In genomic region chr8:46547245-46547644, GRCm38 (mm10) we compare ENCODE assay signal across 10 mouse cellular contexts. TPM values are rescaled to one million over a fixed set of nuclear protein-coding genes. Genes with fewer than 3 reads are reported as not detected.
A peak's percentile ranks its signal among the peaks of the same experiment; 100 is the strongest.
DNase-seq lines count a peak whose midpoint lies in the region; ATAC-seq and TF ChIP-seq lines count a peak whose summit lies in the region.
"Had no signal": no experiment of that assay in that cellular context is flagged by ENCODE, and none has a peak within 500 bp of the region (broad histone marks: within the 10 kb centered on the region; RNA-seq: fewer than 3 reads in every experiment).

No protein-coding gene starts in this region.

- H3K4me1 ChIP-seq in E14TG2a.4 (replicated peaks; ENCODE audit: low read depth, low read length) = peaks cover 42% of the 10 kb centered on the region
- 0 out of 2 replicates have a peak, but pooled peaks cover under 1% of the 10 kb centered on the region for H3K4me1 ChIP-seq in heart, embryonic 11.5 days (ENCODE audit: control insufficient read depth, insufficient read depth, low read length)
- H3K4me1 ChIP-seq in liver, adult 2 months (ENCODE audit: control insufficient read depth, insufficient read depth, low read length) = peaks cover 3% of the 10 kb centered on the region

- no peak overlapping the region for H3K4me3 ChIP-seq in E14TG2a.4 (replicated peaks; ENCODE audit: low read length)
- H3K4me3 ChIP-seq in heart, embryonic 11.5 days (ENCODE audit: low read depth, low read length) = no peak overlapping the region
- H3K4me3 ChIP-seq in liver, adult 2 months (ENCODE audit: insufficient read depth, low read depth, low read length) = no peak overlapping the region
- H3K4me3 ChIP-seq: embryonic facial prominence, embryonic 12.5 days had no signal

- peak overlapping the region; percentile 74 for H3K27ac ChIP-seq in heart, embryonic 11.5 days (ENCODE audit: low read depth, low read length)
- peak overlapping the region; percentile 68 for H3K27ac ChIP-seq in liver, adult 2 months (replicated peaks; ENCODE audit: insufficient read depth, low read depth, low read length)
- H3K27ac ChIP-seq: embryonic facial prominence, embryonic 12.5 days; macrophage had no signal

- TF ChIP-seq CTCF in E14TG2a.4 (conservative IDR thresholded peaks at IDR 0.05; ENCODE audit: low read length) = peak; percentile 73
- peak; percentile 36; the same call in 1 of the 2 replicates for TF ChIP-seq CTCF in liver, adult 2 months (IDR thresholded peaks at IDR 0.05; ENCODE audit: low read depth, low read length)

- ATAC-seq in heart, embryonic 11.5 days (replicated peaks; ENCODE audit: insufficient number of reproducible peaks, low FRiP score, low TSS enrichment) = no peak
- no peak for ATAC-seq in activated CD4-positive, CD25-positive, alpha-beta regulatory T cell, adult 4 months

- H3K79me2 ChIP-seq in liver, adult 2 months (ENCODE audit: control insufficient read depth, insufficient read depth, low read length) = no peaks in the 10 kb centered on the region

- H3K9ac ChIP-seq in heart, embryonic 11.5 days (ENCODE audit: low read depth, low read length) = no peak overlapping the region
- H3K9ac ChIP-seq in liver, adult 2 months (ENCODE audit: low read depth, low read length) = 0 out of 2 replicates have a peak overlapping the region, but pooled peaks have one; percentile 18
- H3K9ac ChIP-seq: embryonic facial prominence, embryonic 12.5 days had no signal

- intact Hi-C loops in heart, postnatal 36 days (cut with DNase I) = loop anchor here (1.0 to 10.0 kb wide), 4 partner anchors 75 to 362 kb away; partner anchors contain the start of gene Acsl1

- peak; percentile 52 to 73 for DNase-seq in heart, adult 18-20 months
- no peak for DNase-seq in heart, postnatal 36 days
- DNase-seq in c-Kit-positive CD71-negative TER-119-negative erythroid progenitor cells, embryonic 14.5 days (ENCODE audit: low read depth) = peak; percentile 73
- DNase-seq in liver, adult 2 months (ENCODE audit: extremely low read depth, low read depth, low spot score) = peak; percentile 82
- DNase-seq in retina, postnatal 7 days (ENCODE audit: low read depth, low spot score) = peak; percentile 67

- no peaks in the 10 kb centered on the region for H3K27me3 ChIP-seq in E14TG2a.4 (ENCODE audit: insufficient read depth, low read length)
- no peaks in the 10 kb centered on the region for H3K27me3 ChIP-seq in heart, embryonic 11.5 days (ENCODE audit: control insufficient read depth, insufficient read depth, low read length)
- no peaks in the 10 kb centered on the region for H3K27me3 ChIP-seq in liver, adult 2 months (ENCODE audit: control insufficient read depth, insufficient read depth, low read length)
- H3K27me3 ChIP-seq: embryonic facial prominence, embryonic 12.5 days had no signal

- H3K36me3 ChIP-seq in E14TG2a.4 (ENCODE audit: insufficient read depth, low read length) = no peaks in the 10 kb centered on the region
- H3K36me3 ChIP-seq in heart, embryonic 11.5 days (ENCODE audit: control insufficient read depth, insufficient read depth, low read length) = no peaks in the 10 kb centered on the region
- no peaks in the 10 kb centered on the region for H3K36me3 ChIP-seq in liver, adult 2 months (ENCODE audit: control insufficient read depth, insufficient read depth, low read length)
- H3K36me3 ChIP-seq: embryonic facial prominence, embryonic 12.5 days had no signal

- H3K4me2 ChIP-seq in heart, embryonic 11.5 days = peak overlapping the region; percentile 41
- H3K4me2 ChIP-seq: embryonic facial prominence, embryonic 12.5 days had no signal

- no peak for TF ChIP-seq POLR2A in liver, adult 2 months (IDR thresholded peaks at IDR 0.05; ENCODE audit: extremely low read depth, insufficient read depth, low read length)

- WGBS in heart, embryonic 11.5 days (ENCODE audit: insufficient replicate concordance) = 41% methylated on average over 4 of the region's 4 CpGs
- WGBS in liver, adult 2 months = 13% methylated on average over 4 of the region's 4 CpGs

- H3K9me3 ChIP-seq in E14TG2a.4 (ENCODE audit: low read length) = no peaks in the 10 kb centered on the region
- no peaks in the 10 kb centered on the region for H3K9me3 ChIP-seq in heart, embryonic 11.5 days (replicated peaks; ENCODE audit: control insufficient read depth, low read length)
- H3K9me3 ChIP-seq: embryonic facial prominence, embryonic 12.5 days had no signal

RNA-seq across cellular contexts. Expression of gene Cenpu, which starts 4.6 kb away (rescaled TPM):
- under 1 TPM; 0.49 to 0.97 TPM for total RNA-seq in heart, adult 18-20 months (2021)
- 1 to 10 TPM; 1.1 to 1.8 TPM for total RNA-seq in heart, postnatal 36 days (2021)
- polyA plus RNA-seq in heart, embryonic 11.5 days (2014; fragmentation: Nextera tagmentation; extraction: Ambion mirVana) = 14.9 and 18.4 TPM in 2 replicates
- 0.47 and 0.65 TPM in 2 replicates for total RNA-seq in liver, adult 2 months (2014; rRNA removed)
- 0.15 and 0.44 TPM in 2 replicates for polyA plus RNA-seq in liver, adult 2 months (2012; rRNA removed)
- 10 to 100 TPM; 11.2 to 12.4 TPM for polyA plus RNA-seq in activated CD4-positive, CD25-positive, alpha-beta regulatory T cell, adult 4 months (2017; shearing (Covaris generic))

Comparison
In these comparisons a context has a peak if more than half of its experiments do, and no peak if none do; other contexts are left out.
1. DNase-seq: peak in heart, adult 18-20 months (2 of 2), c-Kit-positive CD71-negative TER-119-negative erythroid progenitor cells, embryonic 14.5 days (single experiment), liver, adult 2 months (single experiment) and retina, postnatal 7 days (single experiment); none in heart, postnatal 36 days (0 of 2).